Mouse (Mus musculus): ENCODE results near the gene Daam2.

GRCm38 (mm10) chr17:49436631-49437030 is 127.5 kb downstream of the Daam2 start:
- no peak for TF ChIP-seq POLR2A (IDR thresholded peaks at IDR 0.05; ENCODE audit: borderline replicate concordance, insufficient read depth, low read length)
- no peak for TF ChIP-seq CTCF (IDR thresholded peaks at IDR 0.05; ENCODE audit: borderline replicate concordance, insufficient read depth, low read depth, low read length)

Data from cerebellum, adult 2 months (tissue).